Mouse (Mus musculus) embryonic fibroblast, embryonic 13.5 days (primary cell): ENCODE data around the gene Gm4858.

Experiments used
- CTCF ChIP-seq: IDR thresholded peaks from 2 replicates; pipeline ENCODE4 v1.5.1; 2011; ENCODE audit warnings: mild to moderate bottlenecking, control low read depth, low read length, moderate library complexity, borderline replicate concordance; ENCODE audit not compliant: insufficient read depth
- POLR2A ChIP-seq: IDR thresholded peaks from 2 replicates; pipeline ENCODE4 v1.6.1; 2011; ENCODE audit warnings: low read depth, mild to moderate bottlenecking, control low read depth, low read length, moderate library complexity

- no peak for TF ChIP-seq POLR2A
- TF ChIP-seq CTCF: no peak
These were observed 18.0 kb downstream of the Gm4858 start for GRCm38 (mm10) chr3:93086631-93087030.
